8 mouse cellular contexts compared by ENCODE assay signal in the genomic region with DNA sequence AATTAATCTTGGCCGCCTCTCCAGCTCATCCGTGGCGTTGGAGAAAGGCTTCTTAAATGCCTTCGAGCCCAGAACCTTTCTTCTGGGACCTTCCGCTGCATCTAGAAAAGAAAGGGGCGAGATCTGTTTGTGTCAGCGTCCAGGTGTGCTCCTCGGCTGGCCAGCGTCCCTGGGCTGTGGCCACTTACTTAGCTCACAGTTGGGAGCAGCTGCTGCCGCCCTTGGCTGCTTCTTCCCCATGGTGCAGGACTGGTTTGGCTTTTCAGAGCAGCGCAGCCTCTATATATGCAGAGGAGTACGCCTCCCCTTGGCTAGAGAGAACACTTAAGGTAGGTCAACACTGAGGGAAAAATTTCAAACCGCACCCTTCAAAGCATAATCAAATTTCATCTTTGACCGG. TPM values are rescaled to one million over a fixed set of nuclear protein-coding genes. Genes with fewer than 3 reads are reported as not detected.
DNase-seq lines count a peak whose midpoint lies in the region; ATAC-seq and TF ChIP-seq lines count a peak whose summit lies in the region.

No protein-coding gene starts in this region.

- no peaks in the 10 kb centered on the region for H3K9me3 ChIP-seq in kidney, embryonic 15.5 days (replicated peaks)
- H3K9me3 ChIP-seq in stomach, embryonic 16.5 days (replicated peaks; ENCODE audit: control insufficient read depth, low read length), result no peaks in the 10 kb centered on the region

- 0 out of 2 replicates have a peak, but pooled peaks have one; percentile 12 for ATAC-seq in erythroid progenitor cell, adult 5-6 weeks (replicated peaks; ENCODE audit: low FRiP score, poor library complexity, severe bottlenecking)
- ATAC-seq in kidney, embryonic 15.5 days (replicated peaks; ENCODE audit: low FRiP score), result no peak
- ATAC-seq in stomach, embryonic 16.5 days (ENCODE audit: insufficient read depth, low FRiP score), result no peak

- no peaks in the 10 kb centered on the region for H3K36me3 ChIP-seq in spleen, adult 2 months (ENCODE audit: control insufficient read depth, insufficient read depth, low read length)
- H3K36me3 ChIP-seq in kidney, embryonic 15.5 days, result no peaks in the 10 kb centered on the region
- H3K36me3 ChIP-seq in stomach, embryonic 16.5 days (ENCODE audit: control insufficient read depth, insufficient read depth, low read length), result no peaks in the 10 kb centered on the region

- no peak for TF ChIP-seq CTCF in spleen, adult 2 months (IDR thresholded peaks at IDR 0.05; ENCODE audit: extremely low read depth, insufficient read depth, insufficient read length, insufficient replicate concordance)

- 0 out of 2 replicates have a peak, but pooled peaks cover 2% of the 10 kb centered on the region for H3K27me3 ChIP-seq in spleen, adult 2 months (ENCODE audit: control insufficient read depth, insufficient read depth, low read length)
- peaks cover 15% of the 10 kb centered on the region; the same call in 1 of the 2 replicates for H3K27me3 ChIP-seq in kidney, embryonic 15.5 days
- H3K27me3 ChIP-seq in stomach, embryonic 16.5 days (ENCODE audit: control insufficient read depth, insufficient read depth, low read length), result 0 out of 2 replicates have a peak, but pooled peaks cover 3% of the 10 kb centered on the region

- 5% methylated on average over 14 of the region's 14 CpGs for WGBS in spleen, adult 2 months
- WGBS in kidney, embryonic 15.5 days, result 3% methylated on average over 14 of the region's 14 CpGs
- 3% methylated on average over 14 of the region's 14 CpGs for WGBS in stomach, embryonic 16.5 days

- no peak for TF ChIP-seq POLR2A in spleen, adult 2 months (IDR thresholded peaks at IDR 0.05; ENCODE audit: low read depth, low read length)

- peaks cover 14% of the 10 kb centered on the region; the same call in 1 of the 2 replicates for H3K4me1 ChIP-seq in spleen, adult 2 months (ENCODE audit: control insufficient read depth, insufficient read depth, insufficient read length)
- peaks cover 57% of the 10 kb centered on the region for H3K4me1 ChIP-seq in kidney, embryonic 15.5 days
- peaks cover 34% of the 10 kb centered on the region for H3K4me1 ChIP-seq in stomach, embryonic 16.5 days (ENCODE audit: control insufficient read depth, insufficient read depth, low read length)

- no peak for DNase-seq in spleen, adult 2 months (ENCODE audit: low read depth in 1 of 2, low spot score in 2 of 2)
- no peak for DNase-seq in spleen, adult 12 weeks (ENCODE audit: low spot score)
- peak; percentile 59 for DNase-seq in lung, postnatal 25 days (ENCODE audit: low spot score)
- no peak for DNase-seq in left cerebral cortex, adult 11 months (ENCODE audit: low spot score)
- no peak for DNase-seq in frontal cortex, adult 2 months (ENCODE audit: extremely low spot score in 1 of 2, low spot score in 1 of 2)

- H3K9ac ChIP-seq in kidney, embryonic 15.5 days, result peak overlapping the region; percentile 59
- peak overlapping the region; percentile 70 for H3K9ac ChIP-seq in stomach, embryonic 16.5 days (ENCODE audit: low read length)

- no peak overlapping the region for H3K27ac ChIP-seq in spleen, adult 2 months (ENCODE audit: insufficient read depth, low read length)
- peak overlapping the region; percentile 81 for H3K27ac ChIP-seq in kidney, embryonic 15.5 days
- H3K27ac ChIP-seq in stomach, embryonic 16.5 days (ENCODE audit: low read length), result peak overlapping the region; percentile 70

- H3K4me3 ChIP-seq in spleen, adult 2 months (ENCODE audit: extremely low read depth, insufficient read depth, insufficient read length), result peak overlapping the region; percentile 42
- H3K4me3 ChIP-seq in kidney, embryonic 15.5 days (replicated peaks), result peak overlapping the region; percentile 92
- H3K4me3 ChIP-seq in stomach, embryonic 16.5 days (replicated peaks; ENCODE audit: low read length), result peak overlapping the region; percentile 83

- peak overlapping the region; percentile 97 for H3K4me2 ChIP-seq in kidney, embryonic 15.5 days
- peak overlapping the region; percentile 100 for H3K4me2 ChIP-seq in stomach, embryonic 16.5 days (ENCODE audit: low read depth, low read length)

RNA-seq across cellular contexts. Expression of a gene that starts 1.0 kb away (rescaled TPM):
- polyA plus RNA-seq in spleen, adult 2 months (2012; rRNA removed), result 24.9 and 27.4 TPM in 2 replicates
- 119 and 142 TPM in 2 replicates for total RNA-seq in erythroid progenitor cell, adult 5-6 weeks (2015; ENCODE audit: low replicate concordance)
- 109 and 145 TPM in 2 replicates for total RNA-seq in erythroid progenitor cell, adult 5-6 weeks (2017; ENCODE audit: low replicate concordance)
- 26.8 and 28.2 TPM in 2 replicates for polyA plus RNA-seq in kidney, embryonic 15.5 days (2015; fragmentation: Nextera tagmentation; extraction: Ambion mirVana)
- polyA plus RNA-seq in stomach, embryonic 16.5 days (2015; fragmentation: Nextera tagmentation; extraction: Ambion mirVana), result 27.0 and 28.3 TPM in 2 replicates
- 47.1 and 47.7 TPM in 2 replicates for polyA plus RNA-seq in frontal cortex, adult 2 months (2012; rRNA removed)

RNA-seq across cellular contexts. Expression of a gene that starts 2.0 kb away (rescaled TPM):
- polyA plus RNA-seq in spleen, adult 2 months (2012; rRNA removed), result 0.04 TPM in 1 of 2 replicates, not detected in the other
- not detected in 2 replicates for total RNA-seq in erythroid progenitor cell, adult 5-6 weeks (2015; ENCODE audit: low replicate concordance)
- total RNA-seq in erythroid progenitor cell, adult 5-6 weeks (2017; ENCODE audit: low replicate concordance), result 0.51 TPM in 1 of 2 replicates, not detected in the other
- 0.15 and 0.25 TPM in 2 replicates for polyA plus RNA-seq in kidney, embryonic 15.5 days (2015; fragmentation: Nextera tagmentation; extraction: Ambion mirVana)
- polyA plus RNA-seq in stomach, embryonic 16.5 days (2015; fragmentation: Nextera tagmentation; extraction: Ambion mirVana), result 0.13 TPM in 1 of 2 replicates, not detected in the other
- polyA plus RNA-seq in frontal cortex, adult 2 months (2012; rRNA removed), result 0.06 TPM in 1 of 2 replicates, not detected in the other

RNA-seq across cellular contexts. Expression of a gene that starts 44.9 kb away (rescaled TPM):
- 35.4 and 41.9 TPM in 2 replicates for polyA plus RNA-seq in spleen, adult 2 months (2012; rRNA removed)
- total RNA-seq in erythroid progenitor cell, adult 5-6 weeks (2015; ENCODE audit: low replicate concordance), result 4.3 and 8.8 TPM in 2 replicates
- total RNA-seq in erythroid progenitor cell, adult 5-6 weeks (2017; ENCODE audit: low replicate concordance), result 4.4 and 4.5 TPM in 2 replicates
- 27.5 and 27.8 TPM in 2 replicates for polyA plus RNA-seq in kidney, embryonic 15.5 days (2015; fragmentation: Nextera tagmentation; extraction: Ambion mirVana)
- polyA plus RNA-seq in stomach, embryonic 16.5 days (2015; fragmentation: Nextera tagmentation; extraction: Ambion mirVana), result 25.8 and 26.7 TPM in 2 replicates
- 92.5 and 101 TPM in 2 replicates for polyA plus RNA-seq in frontal cortex, adult 2 months (2012; rRNA removed)

RNA-seq across cellular contexts. Expression of a gene that starts 59.6 kb away (rescaled TPM):
- polyA plus RNA-seq in spleen, adult 2 months (2012; rRNA removed), result not detected in 2 replicates
- total RNA-seq in erythroid progenitor cell, adult 5-6 weeks (2015; ENCODE audit: low replicate concordance), result not detected in 2 replicates
- not detected in 2 replicates for total RNA-seq in erythroid progenitor cell, adult 5-6 weeks (2017; ENCODE audit: low replicate concordance)
- polyA plus RNA-seq in kidney, embryonic 15.5 days (2015; fragmentation: Nextera tagmentation; extraction: Ambion mirVana), result 0.64 and 1.7 TPM in 2 replicates
- not detected in 2 replicates for polyA plus RNA-seq in stomach, embryonic 16.5 days (2015; fragmentation: Nextera tagmentation; extraction: Ambion mirVana)
- polyA plus RNA-seq in frontal cortex, adult 2 months (2012; rRNA removed), result not detected in 2 replicates

Comparison
In these comparisons a context has a peak if more than half of its experiments do, and no peak if none do; other contexts are left out.
1. H3K4me3 ChIP-seq: peak in every context shown above with its lines; median percentile 92 in kidney, embryonic 15.5 days; 83 in stomach, embryonic 16.5 days; 42 in spleen, adult 2 months.